Mouse (Mus musculus): ENCODE measurements at regions not wholly inside any gene's neighbourhood (a gene's known extent, or its start where the extent isn't known, plus 50 kb on each side); places are given as distances from the start of the nearest gene placed in this dataset.
A peak's percentile ranks its signal among the peaks of the same experiment; 100 is the strongest.

GRCm38 (mm10) chr12:9337891-9338672, 231.8 kb upstream of the Osr1 start:
- no peaks in the 10 kb centered on the region for H3K27me3 ChIP-seq (replicated peaks; ENCODE audit: control insufficient read depth, insufficient read depth, low read length)
- H3K9me3 ChIP-seq (ENCODE audit: control insufficient read depth, low read length) = no peaks in the 10 kb centered on the region
- no peak overlapping the region for H3K27ac ChIP-seq (ENCODE audit: low read depth, low read length)
- H3K4me2 ChIP-seq (ENCODE audit: low read length) = no peak overlapping the region
- H3K4me1 ChIP-seq (ENCODE audit: control insufficient read depth, insufficient read depth, low read depth, low read length) = no peaks in the 10 kb centered on the region
- no peaks in the 10 kb centered on the region for H3K36me3 ChIP-seq (ENCODE audit: control insufficient read depth, insufficient read depth, low read length)
- ATAC-seq = no peak
- no peak overlapping the region for H3K4me3 ChIP-seq (ENCODE audit: low read length)
- 85% methylated on average over 5 of the region's 5 CpGs for WGBS
- no peak overlapping the region for H3K9ac ChIP-seq (ENCODE audit: low read depth, low read length)

DNA sequence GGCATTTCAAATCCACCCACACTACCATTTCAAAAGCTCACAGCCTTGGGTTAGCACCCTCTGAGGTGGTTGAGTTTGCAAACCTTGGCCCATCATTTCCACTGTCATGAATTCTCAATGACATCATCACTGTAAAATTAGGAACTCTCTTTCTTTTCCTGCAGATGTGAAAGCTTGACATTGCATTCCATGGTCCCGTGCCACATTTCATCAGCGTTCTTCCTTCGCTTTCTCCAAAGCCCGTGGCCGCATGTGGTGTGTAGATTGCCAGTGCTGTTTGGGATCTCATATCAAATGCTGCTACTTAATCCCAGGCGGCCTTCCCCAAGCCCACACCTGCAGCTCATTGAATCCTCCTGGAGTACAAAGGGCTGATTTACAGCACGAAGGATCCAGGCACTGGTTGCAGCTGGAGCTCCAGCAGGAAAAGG, 231.1 kb upstream of the Osr1 start:
- no peak overlapping the region for H3K4me3 ChIP-seq (ENCODE audit: low read length)
- H3K27ac ChIP-seq (ENCODE audit: low read depth, low read length) = no peak overlapping the region
- no peak overlapping the region for H3K9ac ChIP-seq (ENCODE audit: low read depth, low read length)
- H3K4me2 ChIP-seq (ENCODE audit: low read length) = no peak overlapping the region
- no peaks in the 10 kb centered on the region for H3K9me3 ChIP-seq (ENCODE audit: control insufficient read depth, low read length)
- H3K36me3 ChIP-seq (ENCODE audit: control insufficient read depth, insufficient read depth, low read length) = no peaks in the 10 kb centered on the region
- ATAC-seq = no peak
- no peaks in the 10 kb centered on the region for H3K27me3 ChIP-seq (replicated peaks; ENCODE audit: control insufficient read depth, insufficient read depth, low read length)
- WGBS = 60% methylated on average over 7 of the region's 7 CpGs
- H3K4me1 ChIP-seq (ENCODE audit: control insufficient read depth, insufficient read depth, low read depth, low read length) = no peaks in the 10 kb centered on the region

DNA sequence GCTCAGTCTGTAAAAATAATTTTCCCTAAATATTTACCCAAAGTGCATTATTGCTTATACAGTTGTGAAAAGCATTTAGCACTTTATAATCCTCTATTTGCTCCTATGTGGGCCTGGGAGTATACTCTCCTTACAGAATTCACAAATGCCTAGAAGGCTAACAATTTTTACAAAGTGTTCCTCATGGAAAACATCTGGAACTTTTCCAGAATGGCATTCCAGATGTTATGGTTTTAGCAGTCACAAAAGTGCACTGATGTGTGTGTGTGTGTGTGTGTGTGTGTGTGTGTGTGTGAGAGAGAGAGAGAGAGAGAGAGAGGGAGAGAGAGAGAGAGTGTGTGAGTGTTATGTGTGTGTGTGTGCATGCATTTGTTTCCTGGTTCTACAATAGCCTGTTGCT, 229.1 kb upstream of the Osr1 start:
- no peaks in the 10 kb centered on the region for H3K4me1 ChIP-seq (ENCODE audit: control insufficient read depth, insufficient read depth, low read depth, low read length)
- no peak overlapping the region for H3K4me3 ChIP-seq (ENCODE audit: low read length)
- H3K4me2 ChIP-seq (ENCODE audit: low read length) = no peak overlapping the region
- no peaks in the 10 kb centered on the region for H3K9me3 ChIP-seq (ENCODE audit: control insufficient read depth, low read length)
- no peak overlapping the region for H3K9ac ChIP-seq (ENCODE audit: low read depth, low read length)
- no peaks in the 10 kb centered on the region for H3K27me3 ChIP-seq (replicated peaks; ENCODE audit: control insufficient read depth, insufficient read depth, low read length)
- no peak overlapping the region for H3K27ac ChIP-seq (ENCODE audit: low read depth, low read length)
- ATAC-seq = no peak
- no peaks in the 10 kb centered on the region for H3K36me3 ChIP-seq (ENCODE audit: control insufficient read depth, insufficient read depth, low read length)

DNA sequence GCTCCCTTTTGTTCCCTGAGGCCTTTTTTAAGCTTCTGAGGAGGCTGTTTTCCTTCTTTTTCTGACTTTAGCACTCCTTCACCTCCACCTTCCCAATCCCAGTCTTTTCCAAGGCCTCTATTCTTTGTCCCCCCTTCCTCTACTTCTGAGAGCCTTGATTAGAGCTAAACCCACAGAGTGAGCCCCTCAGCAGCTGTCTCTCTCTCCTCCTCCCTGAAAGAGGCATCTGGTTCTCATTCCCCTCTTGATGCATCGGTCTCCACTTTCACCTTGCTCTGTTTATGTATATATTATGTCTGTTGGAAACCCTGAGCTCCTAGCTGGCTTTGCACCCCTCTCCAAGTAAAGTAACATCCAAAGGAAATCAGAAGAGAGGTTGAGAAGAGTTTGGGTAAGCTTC, 224.6 kb upstream of the Osr1 start:
- 90% methylated on average over 1 of the region's 1 CpGs for WGBS

DNA sequence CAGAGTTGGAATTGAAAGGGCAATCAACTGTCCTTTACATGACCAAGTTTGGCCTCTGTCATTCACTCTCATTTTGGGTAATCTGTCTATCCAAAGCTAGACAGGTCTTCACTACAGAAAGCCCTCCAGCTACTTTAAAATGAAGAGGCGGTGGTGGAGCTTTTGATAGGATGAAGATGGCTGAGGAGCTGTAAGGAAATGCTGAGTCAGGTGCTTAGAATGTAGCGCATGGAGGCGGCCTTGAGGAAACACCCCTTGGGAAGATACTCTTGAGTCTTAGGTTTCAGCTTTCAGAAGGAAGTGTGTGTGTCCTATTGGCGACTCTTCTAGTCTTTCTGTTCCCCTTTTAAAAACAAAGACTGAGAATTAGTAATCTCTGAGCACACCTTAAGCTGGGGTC, 214.4 kb upstream of the Osr1 start:
- Histone ChIP-seq H3K9ac (ENCODE audit: low read depth, low read length) (no peak overlapping the region), H3K4me2 (ENCODE audit: low read length) (no peak overlapping the region), H3K36me3 (ENCODE audit: control insufficient read depth, insufficient read depth, low read length) (no peaks in the 10 kb centered on the region), H3K27me3 (replicated peaks; ENCODE audit: control insufficient read depth, insufficient read depth, low read length) (no peaks in the 10 kb centered on the region), H3K4me3 (ENCODE audit: low read length) (no peak overlapping the region), H3K4me1 (ENCODE audit: control insufficient read depth, insufficient read depth, low read depth, low read length) (no peaks in the 10 kb centered on the region), H3K9me3 (ENCODE audit: control insufficient read depth, low read length) (no peaks in the 10 kb centered on the region), H3K27ac (ENCODE audit: low read depth, low read length) (no peak overlapping the region)
- no peak for ATAC-seq
- WGBS = 85% methylated on average over 4 of the region's 4 CpGs

More for the DNA sequence above, 224.6 kb upstream of the Osr1 start:
- H3K27me3 ChIP-seq (replicated peaks; ENCODE audit: control insufficient read depth, insufficient read depth, low read length) = no peaks in the 10 kb centered on the region
- no peak overlapping the region for H3K27ac ChIP-seq (ENCODE audit: low read depth, low read length)
- no peak overlapping the region for H3K4me2 ChIP-seq (ENCODE audit: low read length)
- no peaks in the 10 kb centered on the region for H3K9me3 ChIP-seq (ENCODE audit: control insufficient read depth, low read length)
- H3K36me3 ChIP-seq (ENCODE audit: control insufficient read depth, insufficient read depth, low read length) = no peaks in the 10 kb centered on the region
- no peak overlapping the region for H3K9ac ChIP-seq (ENCODE audit: low read depth, low read length)
- no peaks in the 10 kb centered on the region for H3K4me1 ChIP-seq (ENCODE audit: control insufficient read depth, insufficient read depth, low read depth, low read length)
- no peak for ATAC-seq
- H3K4me3 ChIP-seq (ENCODE audit: low read length) = no peak overlapping the region

DNA sequence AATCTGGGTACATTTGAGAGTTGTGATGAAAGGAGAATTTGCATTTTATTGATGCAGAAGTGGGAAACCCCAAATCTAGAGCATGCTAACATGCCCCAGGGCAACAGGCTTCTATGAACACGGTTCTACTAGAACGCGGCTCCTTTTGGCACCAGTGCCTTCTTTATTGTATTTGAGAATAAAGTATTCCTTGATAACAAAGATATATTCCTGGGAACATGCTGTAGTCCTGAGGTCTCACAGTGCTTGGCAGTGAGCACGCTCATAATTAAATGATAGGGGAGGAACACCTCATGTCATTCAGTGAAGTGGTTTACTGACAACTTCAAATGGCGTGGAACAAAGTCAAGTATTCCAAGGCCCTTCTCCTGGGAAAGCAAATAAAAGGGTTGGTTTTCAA, 212.1 kb upstream of the Osr1 start:
- Histone ChIP-seq H3K27me3 (replicated peaks; ENCODE audit: control insufficient read depth, insufficient read depth, low read length) (no peaks in the 10 kb centered on the region), H3K9ac (ENCODE audit: low read depth, low read length) (no peak overlapping the region), H3K4me2 (ENCODE audit: low read length) (no peak overlapping the region), H3K36me3 (ENCODE audit: control insufficient read depth, insufficient read depth, low read length) (no peaks in the 10 kb centered on the region), H3K27ac (ENCODE audit: low read depth, low read length) (no peak overlapping the region), H3K4me1 (ENCODE audit: control insufficient read depth, insufficient read depth, low read depth, low read length) (no peaks in the 10 kb centered on the region), H3K4me3 (ENCODE audit: low read length) (no peak overlapping the region), H3K9me3 (ENCODE audit: control insufficient read depth, low read length) (no peaks in the 10 kb centered on the region)
- ATAC-seq = no peak
- 85% methylated on average over 5 of the region's 5 CpGs for WGBS

DNA sequence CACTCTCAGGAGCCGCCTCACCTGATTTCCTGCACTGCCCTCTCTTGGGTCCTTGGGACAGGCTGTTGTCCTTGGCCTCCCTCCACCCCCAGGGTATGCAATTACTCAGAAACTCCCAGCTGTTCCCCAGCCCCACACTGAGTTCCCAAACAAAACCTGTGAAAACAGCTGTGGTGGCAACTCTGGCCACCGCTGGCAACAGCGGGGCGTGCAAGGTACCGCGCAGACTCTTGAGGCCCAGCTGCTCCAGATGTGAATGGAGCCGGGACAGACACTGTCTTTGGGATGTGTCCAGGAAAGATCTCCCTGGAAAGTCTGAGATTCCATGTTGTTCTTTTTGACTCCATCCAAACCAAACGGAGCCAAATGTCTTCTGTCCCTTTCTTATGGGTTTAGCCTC, 211.0 kb upstream of the Osr1 start:
- no peak for ATAC-seq
- Histone ChIP-seq H3K27me3 (replicated peaks; ENCODE audit: control insufficient read depth, insufficient read depth, low read length) (no peaks in the 10 kb centered on the region), H3K27ac (ENCODE audit: low read depth, low read length) (no peak overlapping the region), H3K4me1 (ENCODE audit: control insufficient read depth, insufficient read depth, low read depth, low read length) (no peaks in the 10 kb centered on the region), H3K4me3 (ENCODE audit: low read length) (no peak overlapping the region), H3K9ac (ENCODE audit: low read depth, low read length) (no peak overlapping the region), H3K36me3 (ENCODE audit: control insufficient read depth, insufficient read depth, low read length) (no peaks in the 10 kb centered on the region), H3K4me2 (ENCODE audit: low read length) (no peak overlapping the region), H3K9me3 (ENCODE audit: control insufficient read depth, low read length) (no peaks in the 10 kb centered on the region)
- 57% methylated on average over 8 of the region's 8 CpGs for WGBS

GRCm38 (mm10) chr12:9365931-9366330, 204.0 kb upstream of the Osr1 start:
- Histone ChIP-seq H3K4me2 (ENCODE audit: low read length) (no peak overlapping the region), H3K36me3 (ENCODE audit: control insufficient read depth, insufficient read depth, low read length) (no peaks in the 10 kb centered on the region), H3K27me3 (replicated peaks; ENCODE audit: control insufficient read depth, insufficient read depth, low read length) (no peaks in the 10 kb centered on the region), H3K9ac (ENCODE audit: low read depth, low read length) (no peak overlapping the region), H3K27ac (ENCODE audit: low read depth, low read length) (no peak overlapping the region), H3K9me3 (ENCODE audit: control insufficient read depth, low read length) (no peaks in the 10 kb centered on the region), H3K4me3 (ENCODE audit: low read length) (no peak overlapping the region), H3K4me1 (ENCODE audit: control insufficient read depth, insufficient read depth, low read depth, low read length) (no peaks in the 10 kb centered on the region)
- 77% methylated on average over 1 of the region's 1 CpGs for WGBS
- no peak for ATAC-seq

DNA sequence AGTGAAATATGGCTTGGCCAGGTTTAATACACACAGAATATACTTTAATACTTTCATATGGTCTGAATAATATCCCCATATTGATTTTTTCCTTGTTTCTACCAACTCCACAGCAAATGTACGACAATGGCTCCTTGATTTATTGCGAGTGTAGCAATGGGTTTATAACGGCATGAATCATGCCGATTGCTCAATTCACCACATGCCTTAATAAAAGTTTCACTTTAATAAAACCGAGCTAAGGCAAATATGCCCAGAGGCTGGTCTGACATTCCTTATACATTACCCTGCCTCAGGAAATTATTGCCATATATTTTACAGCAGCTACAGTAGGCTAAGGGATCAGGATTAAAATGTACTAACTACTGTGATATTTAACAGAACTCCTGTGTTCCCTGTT, 201.2 kb upstream of the Osr1 start:
- H3K27ac ChIP-seq (ENCODE audit: low read depth, low read length) = no peak overlapping the region
- H3K4me3 ChIP-seq (ENCODE audit: low read length) = no peak overlapping the region
- H3K4me2 ChIP-seq (ENCODE audit: low read length) = no peak overlapping the region
- no peaks in the 10 kb centered on the region for H3K9me3 ChIP-seq (ENCODE audit: control insufficient read depth, low read length)
- no peaks in the 10 kb centered on the region for H3K27me3 ChIP-seq (replicated peaks; ENCODE audit: control insufficient read depth, insufficient read depth, low read length)
- ATAC-seq = peak; percentile 56; the same call in 1 of the 2 replicates
- no peaks in the 10 kb centered on the region for H3K4me1 ChIP-seq (ENCODE audit: control insufficient read depth, insufficient read depth, low read depth, low read length)
- H3K36me3 ChIP-seq (ENCODE audit: control insufficient read depth, insufficient read depth, low read length) = no peaks in the 10 kb centered on the region
- H3K9ac ChIP-seq (ENCODE audit: low read depth, low read length) = no peak overlapping the region
- 87% methylated on average over 5 of the region's 5 CpGs for WGBS
